Mouse (Mus musculus) layer of hippocampus, adult 11-12 months (tissue): ENCODE measurements around the gene Wnt4.

Experiments used
- DNase-seq: peaks from one replicate; pipeline ENCODE4 v3.0.0; 2022; ENCODE audit warnings: low spot score

The Wnt4 gene

DNA sequence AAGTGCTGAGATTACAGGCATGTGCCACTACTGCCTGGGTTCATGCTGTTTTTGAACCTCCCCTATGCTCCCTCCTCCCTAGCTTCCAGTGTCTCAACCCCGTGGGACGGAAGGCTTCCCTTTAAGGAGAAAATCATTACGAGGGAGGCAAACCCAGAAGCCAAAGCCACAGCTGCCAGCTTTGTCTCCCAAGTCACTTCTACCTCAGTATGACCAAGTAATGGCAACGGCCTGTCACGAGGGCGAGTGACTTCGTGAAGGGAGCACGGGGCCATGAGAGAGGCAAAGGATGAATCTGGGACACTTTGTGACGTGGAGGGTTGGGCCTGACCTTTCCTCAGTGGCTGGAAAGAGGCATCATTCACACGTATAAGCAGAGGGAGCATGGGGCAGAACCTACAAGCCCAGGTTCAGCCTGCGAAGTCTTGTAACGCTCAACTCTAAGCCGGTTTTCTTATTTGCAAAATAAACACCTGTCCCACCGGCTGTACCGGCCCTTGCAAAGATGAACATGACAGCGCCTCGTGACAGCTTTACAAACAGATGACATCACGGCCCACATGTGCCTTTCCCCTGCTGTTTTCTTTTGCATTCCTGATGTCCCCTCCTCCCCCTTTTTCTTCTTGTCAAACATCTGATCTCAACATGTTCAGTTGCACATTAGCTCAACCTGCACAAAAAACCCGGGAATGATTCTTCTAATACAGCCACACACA lies 29.9 kb downstream of the Wnt4 start:
- no peak for DNase-seq

DNA sequence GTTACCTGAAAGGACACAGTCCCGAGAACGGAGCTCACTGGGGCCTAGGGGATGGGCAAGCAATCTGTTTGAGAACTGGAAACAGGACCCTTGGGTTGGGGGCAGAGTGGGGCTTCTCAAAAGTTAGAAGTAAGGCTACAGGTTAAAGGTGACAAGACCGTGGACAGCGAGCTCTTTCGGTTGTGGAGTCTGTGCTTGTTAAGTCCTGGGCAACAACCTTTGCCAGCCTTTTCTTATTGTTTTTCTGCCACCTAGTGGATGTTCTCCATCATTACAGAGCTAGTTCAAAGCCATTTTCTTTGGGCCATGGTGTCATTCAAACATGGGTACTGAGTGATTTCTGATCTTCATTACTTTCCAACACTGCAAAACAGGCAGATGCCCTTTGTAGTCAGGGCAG lies 31.1 kb downstream of the Wnt4 start:
- DNase-seq, result peak; percentile 49

GRCm38 (mm10) chr4:137313511-137313910 lies 36.2 kb downstream of the Wnt4 start:
- no peak for DNase-seq

- no peak for DNase-seq
These were observed 37.3 kb downstream of the Wnt4 start for GRCm38 (mm10) chr4:137314561-137314960.

DNA sequence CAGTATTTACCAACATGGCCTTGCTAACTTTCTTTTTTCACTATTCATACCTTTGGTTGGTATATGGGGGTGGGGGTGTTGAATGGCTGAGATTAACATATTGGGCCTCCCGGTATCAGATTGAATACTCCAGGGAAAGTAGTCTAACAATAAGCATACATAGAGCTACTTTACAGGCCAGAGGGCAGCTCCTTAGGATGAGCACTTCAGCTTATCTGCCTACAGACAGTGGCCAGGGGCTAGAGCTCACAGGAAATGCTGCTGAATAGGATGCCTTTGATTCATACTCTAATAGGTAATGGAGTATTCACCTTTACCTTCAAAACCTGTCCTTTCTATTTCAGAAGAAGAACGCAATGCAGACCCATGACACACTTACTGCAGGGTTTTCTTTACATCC lies 37.8 kb downstream of the Wnt4 start:
- no peak for DNase-seq

DNA sequence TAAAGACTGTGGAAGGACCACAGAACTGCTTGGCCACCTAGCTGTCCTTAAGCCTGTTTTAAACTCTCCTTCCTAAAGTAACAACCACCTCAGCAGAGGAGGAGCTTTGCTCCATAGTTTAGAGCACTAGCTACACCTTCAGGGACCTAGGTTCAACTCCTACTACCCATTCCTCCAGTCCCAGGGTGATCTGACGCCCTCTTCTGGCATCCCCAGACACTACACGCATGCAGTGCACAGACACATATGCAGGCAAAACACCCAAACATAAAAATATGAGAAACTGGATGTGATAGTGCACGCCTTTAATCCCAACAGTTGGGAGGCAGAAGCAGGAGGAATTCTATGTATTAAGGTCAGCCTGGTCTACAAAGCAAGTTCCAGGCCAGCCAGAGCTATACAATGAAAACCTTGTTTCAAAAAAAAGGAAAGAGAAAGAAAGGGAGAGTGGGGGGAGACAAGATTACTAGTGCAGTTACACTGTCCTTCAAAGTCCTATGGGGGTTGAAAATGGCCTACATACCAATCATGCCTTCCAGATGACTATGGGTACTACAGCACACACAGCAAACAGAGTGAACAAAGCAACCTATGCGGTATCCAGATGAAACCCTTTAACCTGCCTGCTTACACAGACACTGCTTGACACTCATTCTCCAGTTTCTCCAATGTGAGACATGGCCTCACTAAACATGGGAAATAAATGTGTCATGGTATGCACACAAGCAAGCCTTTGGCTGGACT lies 38.9 kb downstream of the Wnt4 start:
- DNase-seq, result no peak

DNA sequence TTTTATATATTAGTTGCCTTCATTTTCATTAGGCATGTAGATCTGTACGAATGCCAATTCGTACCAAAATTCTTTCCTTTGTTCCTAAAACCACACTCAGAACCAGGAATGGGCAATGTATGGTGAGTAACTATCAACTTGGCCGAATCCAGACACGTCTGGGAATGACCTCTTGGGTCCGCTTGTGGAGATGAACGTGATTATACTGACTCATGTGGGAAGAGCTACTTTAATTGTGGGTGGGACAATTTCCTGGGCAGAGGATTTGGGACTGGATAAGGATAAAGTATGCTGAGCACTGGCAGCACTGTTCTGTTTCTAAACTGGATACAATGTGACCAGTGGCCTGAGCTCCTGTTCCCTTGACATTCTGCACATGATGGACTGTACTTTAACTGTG lies 47.6 kb downstream of the Wnt4 start:
- DNase-seq, result no peak

GRCm38 (mm10) chr4:137326494-137326893 lies 49.2 kb downstream of the Wnt4 start:
- DNase-seq, result no peak

DNA sequence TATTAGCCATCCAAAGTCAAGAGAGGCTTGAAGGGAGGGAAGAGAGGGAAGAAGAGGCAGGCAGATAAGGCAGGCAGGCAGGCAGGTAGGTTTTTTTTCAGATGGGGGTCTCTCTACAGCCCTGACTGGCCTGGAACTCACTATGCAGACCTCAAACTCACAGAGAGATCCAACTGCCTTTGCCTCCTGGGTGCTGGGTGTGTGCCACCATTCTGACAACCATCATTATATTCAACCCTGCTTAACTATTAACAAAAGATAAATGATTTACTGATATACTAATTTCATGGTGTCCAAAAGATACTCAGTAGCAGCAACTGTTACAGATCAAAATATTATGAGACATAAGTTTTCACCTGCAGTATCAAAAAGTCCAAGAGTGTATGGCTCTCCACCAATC lies 54.8 kb downstream of the Wnt4 start:
- no peak for DNase-seq

DNA sequence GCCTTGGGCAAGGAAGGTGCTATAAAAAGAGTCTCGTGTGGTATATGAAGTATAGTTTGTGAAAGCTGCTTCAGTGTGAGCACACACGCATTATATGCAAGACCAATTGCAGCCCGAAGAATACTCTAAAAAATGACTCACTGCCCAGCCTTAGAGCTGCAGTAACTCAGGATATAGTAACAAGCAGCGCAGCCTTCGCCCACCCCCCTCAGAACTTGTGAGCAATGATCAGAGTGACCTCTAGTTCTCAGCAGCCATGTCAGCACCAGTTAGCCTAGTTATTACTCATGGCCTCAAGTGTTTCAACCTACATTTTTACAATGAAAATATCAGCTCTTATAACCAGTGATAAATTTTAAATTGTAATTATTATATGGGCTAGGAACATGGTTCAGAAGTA lies 59.2 kb downstream of the Wnt4 start:
- no peak for DNase-seq

DNA sequence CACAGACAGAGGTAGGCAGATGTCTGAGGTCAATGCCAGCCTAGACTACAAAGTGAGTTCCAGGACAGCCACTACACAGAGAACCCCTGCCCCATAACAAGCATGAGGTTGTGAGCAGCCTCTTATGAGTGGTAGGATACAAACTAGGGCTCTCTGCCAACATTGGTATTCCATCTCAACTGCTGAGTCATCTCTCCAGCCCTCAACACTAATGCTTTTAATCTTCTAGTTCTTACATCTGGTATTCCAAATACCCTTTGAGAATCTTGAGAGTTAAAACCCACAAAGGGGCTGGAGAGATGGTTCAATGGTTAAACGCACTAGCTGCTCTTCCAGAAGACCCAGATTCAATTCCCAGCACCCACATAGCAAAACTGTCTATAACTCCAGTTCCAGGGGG lies 62.1 kb downstream of the Wnt4 start:
- no peak for DNase-seq

- DNase-seq, result no peak
These were observed 65.5 kb downstream of the Wnt4 start for GRCm38 (mm10) chr4:137342816-137343215.

- DNase-seq, result no peak
These were observed 67.8 kb downstream of the Wnt4 start for GRCm38 (mm10) chr4:137345112-137345511.

DNA sequence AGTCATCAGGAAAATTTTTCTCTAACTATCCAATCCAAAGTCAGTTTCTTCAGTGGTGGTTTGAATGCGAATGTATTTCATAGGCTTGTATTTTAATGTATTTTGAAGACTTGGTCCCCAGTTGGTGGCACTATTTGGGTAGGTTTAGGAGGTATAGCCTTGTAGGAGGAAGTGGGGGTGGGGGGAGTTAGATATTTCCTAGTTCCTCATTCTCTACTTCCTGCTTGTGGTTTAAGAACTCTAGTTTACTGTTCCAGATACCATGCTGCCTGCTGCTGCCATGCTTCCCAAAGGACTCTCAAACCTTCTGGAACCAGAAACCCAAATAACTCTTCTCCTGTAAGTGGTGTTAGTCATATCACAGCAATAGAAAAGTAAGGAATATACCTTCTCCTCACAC lies 68.5 kb downstream of the Wnt4 start:
- DNase-seq, result no peak
